Comparison of ENCODE assay signal across 14 mouse cellular contexts in the genomic region with DNA sequence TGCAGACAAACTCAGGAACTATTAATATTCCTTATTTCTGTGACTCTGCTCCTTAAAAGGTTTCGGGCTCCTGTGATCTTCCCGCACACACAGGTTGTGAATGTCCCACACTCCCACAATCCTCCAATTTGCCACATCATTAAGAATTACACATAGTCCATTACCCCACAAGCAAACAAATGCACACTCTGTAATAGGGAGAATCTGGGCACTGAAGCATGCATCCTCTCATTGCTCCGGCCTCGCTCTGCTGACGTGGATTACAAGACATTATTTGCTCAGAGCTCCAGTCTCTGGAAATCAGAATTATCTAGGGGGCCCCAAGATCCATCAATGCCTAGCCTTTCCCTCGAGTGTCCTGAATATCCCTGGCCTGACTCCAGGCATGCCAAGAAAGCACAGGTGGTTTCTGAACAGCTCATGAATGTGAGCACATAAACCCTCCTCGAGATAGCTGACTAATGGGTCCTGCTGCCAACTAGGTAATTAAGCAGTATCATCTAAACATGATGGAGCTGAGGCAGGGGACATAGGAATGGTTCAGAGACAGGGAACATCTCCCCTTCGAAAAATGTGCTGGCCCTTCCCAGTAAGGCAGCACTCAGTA.
DNase-seq lines count a peak whose midpoint lies in the region; TF ChIP-seq lines count a peak whose summit lies in the region.
"Had no signal": no experiment of that assay in that cellular context is flagged by ENCODE, and none has a peak within 500 bp of the region (broad histone marks: within the 10 kb centered on the region; RNA-seq: fewer than 3 reads in every experiment).

No protein-coding gene starts in this region.

- intact Hi-C loops in heart, adult 2 months (cut with DNase I), result no loop called here

- no peak overlapping the region for H3K27ac ChIP-seq in heart, adult 2 months
- H3K27ac ChIP-seq: embryonic facial prominence, embryonic 15.5 days; midbrain, embryonic 12.5 days had no signal

- H3K4me3 ChIP-seq in heart, adult 2 months, result no peak overlapping the region
- H3K4me3 ChIP-seq: embryonic facial prominence, embryonic 15.5 days; midbrain, embryonic 12.5 days had no signal

- peak; percentile 54 for DNase-seq in heart, adult 11 months
- no peak for DNase-seq in heart, adult 2 months
- peak; percentile 2 to 17 for DNase-seq in kidney, postnatal 4 days
- no peak for DNase-seq in kidney, adult 11 months
- DNase-seq in cerebellum, adult 18-20 months, result peak; percentile 22 to 30
- DNase-seq in cerebellum, postnatal 36 days, result peak; percentile 44 to 49
- no peak for DNase-seq in lung, postnatal 36 days
- DNase-seq in spleen, postnatal 36 days (ENCODE audit: low spot score in 2 of 2), result no peak
- DNase-seq: gastrocnemius, postnatal 10 days; kidney, adult 18-20 months; lung, postnatal 4 days; thymus, adult 2 months had no signal

- no peak for TF ChIP-seq POLR2A in heart, adult 2 months (IDR thresholded peaks at IDR 0.05; ENCODE audit: insufficient read depth, low read depth, low read length)

- H3K36me3 ChIP-seq in heart, adult 2 months (ENCODE audit: control insufficient read depth, insufficient read depth, low read length), result no peaks in the 10 kb centered on the region
- H3K36me3 ChIP-seq: embryonic facial prominence, embryonic 15.5 days; midbrain, embryonic 12.5 days had no signal

- H3K27me3 ChIP-seq in heart, adult 2 months (ENCODE audit: control insufficient read depth, insufficient read depth, low read length), result no peaks in the 10 kb centered on the region
- H3K27me3 ChIP-seq: embryonic facial prominence, embryonic 15.5 days; midbrain, embryonic 12.5 days had no signal

- TF ChIP-seq EP300 in heart, adult 2 months (IDR thresholded peaks at IDR 0.05; ENCODE audit: insufficient read depth, low read depth, low read length), result no peak

- no peaks in the 10 kb centered on the region for H3K4me1 ChIP-seq in heart, adult 2 months (ENCODE audit: control insufficient read depth, insufficient read depth, low read length)

- H3K9ac ChIP-seq in heart, adult 2 months (ENCODE audit: low read depth, low read length), result no peak overlapping the region
- H3K9ac ChIP-seq: embryonic facial prominence, embryonic 15.5 days; midbrain, embryonic 12.5 days had no signal

- TF ChIP-seq CTCF in heart, adult 2 months (IDR thresholded peaks at IDR 0.05), result no peak

- H3K79me2 ChIP-seq in heart, adult 2 months (replicated peaks; ENCODE audit: control insufficient read depth, insufficient read depth, low read length), result no peaks in the 10 kb centered on the region

- 75% methylated on average over 8 of the region's 8 CpGs for WGBS in heart, adult 2 months

Comparison
In these comparisons a context has a peak if more than half of its experiments do, and no peak if none do; other contexts are left out.
1. DNase-seq: peak in heart, adult 11 months (single experiment), kidney, postnatal 4 days (2 of 2), cerebellum, adult 18-20 months (2 of 2) and cerebellum, postnatal 36 days (2 of 2); none in heart, adult 2 months (0 of 2), kidney, adult 11 months (single experiment), lung, postnatal 36 days (single experiment) and spleen, postnatal 36 days (0 of 2).